Comparison of ENCODE assay signal across 8 mouse cellular contexts in genomic region chr17:56814316-56815056, GRCm38 (mm10). TPM values are rescaled to one million over a fixed set of nuclear protein-coding genes. Genes with fewer than 3 reads are reported as not detected.
A peak's percentile ranks its signal among the peaks of the same experiment; 100 is the strongest.
DNase-seq lines count a peak whose midpoint lies in the region; ATAC-seq and TF ChIP-seq lines count a peak whose summit lies in the region.

No protein-coding gene starts in this region.

- no peak for TF ChIP-seq CTCF in kidney, postnatal 0 days (IDR thresholded peaks at IDR 0.05; ENCODE audit: low read depth)
- TF ChIP-seq CTCF in stomach, postnatal 0 days (IDR thresholded peaks at IDR 0.05; ENCODE audit: low read depth) = no peak

- ATAC-seq in liver, embryonic 12.5 days = no peak
- ATAC-seq in forebrain, embryonic 12.5 days (ENCODE audit: low FRiP score) = peak; percentile 87
- ATAC-seq in heart, embryonic 13.5 days (ENCODE audit: extremely low read depth, insufficient number of reproducible peaks, low FRiP score, low TSS enrichment) = no peak
- ATAC-seq in kidney, postnatal 0 days (replicated peaks; ENCODE audit: low FRiP score, low read depth) = 0 out of 2 replicates have a peak, but pooled peaks have one; percentile 37
- ATAC-seq in limb, embryonic 14.5 days (ENCODE audit: low FRiP score, low read depth) = peak; percentile 75
- peak; percentile 68 for ATAC-seq in monocyte, adult 5-6 weeks (replicated peaks; ENCODE audit: insufficient number of reproducible peaks, low FRiP score, low TSS enrichment, poor library complexity, severe bottlenecking)
- ATAC-seq in stomach, postnatal 0 days (ENCODE audit: low FRiP score, low TSS enrichment) = peak; percentile 73

- H3K27me3 ChIP-seq in liver, embryonic 12.5 days (replicated peaks) = peaks cover 4% of the 10 kb centered on the region; the same call in 1 of the 2 replicates
- H3K27me3 ChIP-seq in forebrain, embryonic 12.5 days = peaks cover 8% of the 10 kb centered on the region; the same call in 1 of the 2 replicates
- no peaks in the 10 kb centered on the region for H3K27me3 ChIP-seq in heart, embryonic 13.5 days (replicated peaks)
- H3K27me3 ChIP-seq in kidney, postnatal 0 days (ENCODE audit: insufficient read depth, low read length) = no peaks in the 10 kb centered on the region
- no peaks in the 10 kb centered on the region for H3K27me3 ChIP-seq in limb, embryonic 14.5 days (ENCODE audit: control insufficient read depth, insufficient read depth, low read length)
- H3K27me3 ChIP-seq in stomach, postnatal 0 days (ENCODE audit: control insufficient read depth, insufficient read depth, low read length) = no peaks in the 10 kb centered on the region

- TF ChIP-seq POLR2A in limb, embryonic 14.5 days (IDR thresholded peaks at IDR 0.05; ENCODE audit: borderline replicate concordance, extremely low read depth, insufficient read depth, insufficient read length) = no peak

- no peaks in the 10 kb centered on the region for H3K9me3 ChIP-seq in liver, embryonic 12.5 days (replicated peaks)
- no peaks in the 10 kb centered on the region for H3K9me3 ChIP-seq in forebrain, embryonic 12.5 days
- no peaks in the 10 kb centered on the region for H3K9me3 ChIP-seq in heart, embryonic 13.5 days
- H3K9me3 ChIP-seq in kidney, postnatal 0 days (replicated peaks; ENCODE audit: low read length) = no peaks in the 10 kb centered on the region
- no peaks in the 10 kb centered on the region for H3K9me3 ChIP-seq in limb, embryonic 14.5 days (ENCODE audit: control insufficient read depth, low read length)
- no peaks in the 10 kb centered on the region for H3K9me3 ChIP-seq in stomach, postnatal 0 days (ENCODE audit: control insufficient read depth, low read length)

- H3K4me2 ChIP-seq in liver, embryonic 12.5 days = no peak overlapping the region
- H3K4me2 ChIP-seq in forebrain, embryonic 12.5 days = peak overlapping the region; percentile 36
- H3K4me2 ChIP-seq in heart, embryonic 13.5 days = peak overlapping the region; percentile 12
- H3K4me2 ChIP-seq in kidney, postnatal 0 days (ENCODE audit: low read length) = no peak overlapping the region
- no peak overlapping the region for H3K4me2 ChIP-seq in limb, embryonic 14.5 days (replicated peaks; ENCODE audit: low read depth, low read length, severe bottlenecking)
- H3K4me2 ChIP-seq in stomach, postnatal 0 days (replicated peaks; ENCODE audit: low read depth) = no peak overlapping the region

- H3K27ac ChIP-seq in liver, embryonic 12.5 days = no peak overlapping the region
- H3K27ac ChIP-seq in forebrain, embryonic 12.5 days = peak overlapping the region; percentile 90
- H3K27ac ChIP-seq in heart, embryonic 13.5 days (replicated peaks) = peak overlapping the region; percentile 37
- no peak overlapping the region for H3K27ac ChIP-seq in kidney, postnatal 0 days
- H3K27ac ChIP-seq in limb, embryonic 14.5 days (replicated peaks; ENCODE audit: low read depth, low read length) = no peak overlapping the region; the same call in 1 of the 2 replicates
- peak overlapping the region; percentile 69; the same call in 1 of the 2 replicates for H3K27ac ChIP-seq in stomach, postnatal 0 days (replicated peaks)

- DNase-seq in liver = peak; percentile 63
- DNase-seq in kidney, postnatal 0 days (ENCODE audit: low spot score) = peak; percentile 82
- peak; percentile 78 for DNase-seq in limb, embryonic 14.5 days (ENCODE audit: low spot score)
- DNase-seq in stomach, postnatal 0 days (ENCODE audit: low spot score) = peak; percentile 87

- H3K4me3 ChIP-seq in liver, embryonic 12.5 days = no peak overlapping the region
- H3K4me3 ChIP-seq in forebrain, embryonic 12.5 days (replicated peaks) = no peak overlapping the region
- no peak overlapping the region for H3K4me3 ChIP-seq in heart, embryonic 13.5 days
- no peak overlapping the region for H3K4me3 ChIP-seq in kidney, postnatal 0 days (replicated peaks; ENCODE audit: low read depth, low read length)
- H3K4me3 ChIP-seq in limb, embryonic 14.5 days (replicated peaks; ENCODE audit: low read length) = no peak overlapping the region
- H3K4me3 ChIP-seq in stomach, postnatal 0 days (ENCODE audit: low read depth, low read length) = no peak overlapping the region

- no peak for TF ChIP-seq EP300 in stomach, postnatal 0 days (optimal IDR thresholded peaks at IDR 0.05)

- H3K36me3 ChIP-seq in liver, embryonic 12.5 days = peaks cover 6% of the 10 kb centered on the region
- no peaks in the 10 kb centered on the region for H3K36me3 ChIP-seq in forebrain, embryonic 12.5 days (replicated peaks)
- H3K36me3 ChIP-seq in heart, embryonic 13.5 days = no peaks in the 10 kb centered on the region
- no peaks in the 10 kb centered on the region for H3K36me3 ChIP-seq in kidney, postnatal 0 days (ENCODE audit: insufficient read depth, low read length)
- H3K36me3 ChIP-seq in limb, embryonic 14.5 days (ENCODE audit: control insufficient read depth, insufficient read depth, low read length) = no peaks in the 10 kb centered on the region
- H3K36me3 ChIP-seq in stomach, postnatal 0 days (ENCODE audit: control insufficient read depth, insufficient read depth, low read length) = no peaks in the 10 kb centered on the region

- H3K4me1 ChIP-seq in liver, embryonic 12.5 days = peaks cover 64% of the 10 kb centered on the region
- peaks cover 66% of the 10 kb centered on the region for H3K4me1 ChIP-seq in forebrain, embryonic 12.5 days
- peaks cover 50% of the 10 kb centered on the region for H3K4me1 ChIP-seq in heart, embryonic 13.5 days
- H3K4me1 ChIP-seq in kidney, postnatal 0 days (replicated peaks; ENCODE audit: insufficient read depth, low read length) = no peaks in the 10 kb centered on the region
- peaks cover 9% of the 10 kb centered on the region for H3K4me1 ChIP-seq in limb, embryonic 14.5 days (ENCODE audit: control insufficient read depth, insufficient read depth, low read length)
- H3K4me1 ChIP-seq in stomach, postnatal 0 days (replicated peaks; ENCODE audit: control insufficient read depth, insufficient read depth) = peaks cover 7% of the 10 kb centered on the region; the same call in 1 of the 2 replicates

- H3K9ac ChIP-seq in liver, embryonic 12.5 days = no peak overlapping the region
- H3K9ac ChIP-seq in forebrain, embryonic 12.5 days = no peak overlapping the region
- H3K9ac ChIP-seq in heart, embryonic 13.5 days = 0 out of 2 replicates have a peak overlapping the region, but pooled peaks have one; percentile 16
- H3K9ac ChIP-seq in kidney, postnatal 0 days (ENCODE audit: low read depth, low read length) = no peak overlapping the region
- H3K9ac ChIP-seq in limb, embryonic 14.5 days (ENCODE audit: low read depth, low read length, severe bottlenecking) = no peak overlapping the region
- H3K9ac ChIP-seq in stomach, postnatal 0 days (ENCODE audit: low read length) = 0 out of 2 replicates have a peak overlapping the region, but pooled peaks have one; percentile 13

- WGBS in liver, embryonic 12.5 days (ENCODE audit: insufficient replicate concordance) = 29% methylated on average over 24 of the region's 24 CpGs
- WGBS in forebrain, embryonic 12.5 days = 7% methylated on average over 24 of the region's 24 CpGs
- 16% methylated on average over 24 of the region's 24 CpGs for WGBS in heart, embryonic 13.5 days
- 19% methylated on average over 24 of the region's 24 CpGs for WGBS in kidney, postnatal 0 days
- 18% methylated on average over 24 of the region's 24 CpGs for WGBS in limb, embryonic 14.5 days
- WGBS in stomach, postnatal 0 days = 12% methylated on average over 24 of the region's 24 CpGs

RNA-seq across cellular contexts. Expression of gene Rfx2, which starts 16.3 kb away (rescaled TPM):
- 12.6 and 13.6 TPM in 2 replicates for polyA plus RNA-seq in liver, embryonic 12.5 days (2016; fragmentation: Nextera tagmentation; extraction: Ambion mirVana)
- 7.2 and 7.8 TPM in 2 replicates for polyA plus RNA-seq in forebrain, embryonic 12.5 days (2016; fragmentation: Nextera tagmentation; extraction: Ambion mirVana)
- 4.7 and 4.9 TPM in 2 replicates for polyA plus RNA-seq in heart, embryonic 13.5 days (2015; fragmentation: Nextera tagmentation; extraction: Ambion mirVana)
- polyA plus RNA-seq in kidney, postnatal 0 days (2015; fragmentation: Nextera tagmentation; extraction: Ambion mirVana) = 1.6 and 2.1 TPM in 2 replicates
- polyA plus RNA-seq in limb, embryonic 14.5 days (2012; rRNA removed) = 8.2 and 12.1 TPM in 2 replicates
- 4.2 and 4.5 TPM in 2 replicates for polyA plus RNA-seq in limb, embryonic 14.5 days (2014; fragmentation: Nextera tagmentation; extraction: Ambion mirVana)
- total RNA-seq in monocyte, adult 5-6 weeks (2017) = 4.7 to 8.2 TPM (median 6.6 TPM) in 3 replicates
- polyA plus RNA-seq in stomach, postnatal 0 days (2015; fragmentation: Nextera tagmentation; extraction: Ambion mirVana) = 3.2 and 3.3 TPM in 2 replicates

RNA-seq across cellular contexts. Expression of gene Prr22, which starts 44.4 kb away (rescaled TPM):
- polyA plus RNA-seq in liver, embryonic 12.5 days (2016; fragmentation: Nextera tagmentation; extraction: Ambion mirVana) = 1.1 and 1.2 TPM in 2 replicates
- 1.2 and 1.3 TPM in 2 replicates for polyA plus RNA-seq in forebrain, embryonic 12.5 days (2016; fragmentation: Nextera tagmentation; extraction: Ambion mirVana)
- polyA plus RNA-seq in heart, embryonic 13.5 days (2015; fragmentation: Nextera tagmentation; extraction: Ambion mirVana) = 0.78 and 1.0 TPM in 2 replicates
- polyA plus RNA-seq in kidney, postnatal 0 days (2015; fragmentation: Nextera tagmentation; extraction: Ambion mirVana) = 0.59 and 0.71 TPM in 2 replicates
- 4.5 and 5.0 TPM in 2 replicates for polyA plus RNA-seq in limb, embryonic 14.5 days (2012; rRNA removed)
- polyA plus RNA-seq in limb, embryonic 14.5 days (2014; fragmentation: Nextera tagmentation; extraction: Ambion mirVana) = 0.58 and 0.97 TPM in 2 replicates
- total RNA-seq in monocyte, adult 5-6 weeks (2017) = 0.29 to 0.49 TPM in 2 of 3 replicates, not detected in the other
- polyA plus RNA-seq in stomach, postnatal 0 days (2015; fragmentation: Nextera tagmentation; extraction: Ambion mirVana) = 0.38 and 0.65 TPM in 2 replicates

RNA-seq across cellular contexts. Expression of gene Dus3l, which starts 49.9 kb away (rescaled TPM):
- 24.1 and 24.6 TPM in 2 replicates for polyA plus RNA-seq in liver, embryonic 12.5 days (2016; fragmentation: Nextera tagmentation; extraction: Ambion mirVana)
- 46.6 and 49.4 TPM in 2 replicates for polyA plus RNA-seq in forebrain, embryonic 12.5 days (2016; fragmentation: Nextera tagmentation; extraction: Ambion mirVana)
- polyA plus RNA-seq in heart, embryonic 13.5 days (2015; fragmentation: Nextera tagmentation; extraction: Ambion mirVana) = 31.9 and 33.2 TPM in 2 replicates
- 37.3 and 38.8 TPM in 2 replicates for polyA plus RNA-seq in kidney, postnatal 0 days (2015; fragmentation: Nextera tagmentation; extraction: Ambion mirVana)
- 107 and 144 TPM in 2 replicates for polyA plus RNA-seq in limb, embryonic 14.5 days (2012; rRNA removed)
- polyA plus RNA-seq in limb, embryonic 14.5 days (2014; fragmentation: Nextera tagmentation; extraction: Ambion mirVana) = 43.6 and 44.4 TPM in 2 replicates
- 15.0 to 22.2 TPM (median 19.2 TPM) in 3 replicates for total RNA-seq in monocyte, adult 5-6 weeks (2017)
- 22.9 and 24.4 TPM in 2 replicates for polyA plus RNA-seq in stomach, postnatal 0 days (2015; fragmentation: Nextera tagmentation; extraction: Ambion mirVana)

RNA-seq across cellular contexts. Expression of gene Nrtn, which starts 57.2 kb away (rescaled TPM):
- 3.2 and 4.1 TPM in 2 replicates for polyA plus RNA-seq in liver, embryonic 12.5 days (2016; fragmentation: Nextera tagmentation; extraction: Ambion mirVana)
- polyA plus RNA-seq in forebrain, embryonic 12.5 days (2016; fragmentation: Nextera tagmentation; extraction: Ambion mirVana) = 3.2 and 5.9 TPM in 2 replicates
- polyA plus RNA-seq in heart, embryonic 13.5 days (2015; fragmentation: Nextera tagmentation; extraction: Ambion mirVana) = 7.9 and 8.6 TPM in 2 replicates
- 8.7 and 11.8 TPM in 2 replicates for polyA plus RNA-seq in kidney, postnatal 0 days (2015; fragmentation: Nextera tagmentation; extraction: Ambion mirVana)
- polyA plus RNA-seq in limb, embryonic 14.5 days (2012; rRNA removed) = 24.1 and 36.7 TPM in 2 replicates
- polyA plus RNA-seq in limb, embryonic 14.5 days (2014; fragmentation: Nextera tagmentation; extraction: Ambion mirVana) = 31.9 and 36.5 TPM in 2 replicates
- not detected in 3 replicates for total RNA-seq in monocyte, adult 5-6 weeks (2017)
- 32.4 and 37.9 TPM in 2 replicates for polyA plus RNA-seq in stomach, postnatal 0 days (2015; fragmentation: Nextera tagmentation; extraction: Ambion mirVana)

RNA-seq across cellular contexts. Expression of gene Acsbg2, which starts 59.8 kb away (rescaled TPM):
- polyA plus RNA-seq in liver, embryonic 12.5 days (2016; fragmentation: Nextera tagmentation; extraction: Ambion mirVana) = not detected in 2 replicates
- polyA plus RNA-seq in forebrain, embryonic 12.5 days (2016; fragmentation: Nextera tagmentation; extraction: Ambion mirVana) = not detected in 2 replicates
- polyA plus RNA-seq in heart, embryonic 13.5 days (2015; fragmentation: Nextera tagmentation; extraction: Ambion mirVana) = not detected in 2 replicates
- not detected in 2 replicates for polyA plus RNA-seq in kidney, postnatal 0 days (2015; fragmentation: Nextera tagmentation; extraction: Ambion mirVana)
- 0.03 TPM in 1 of 2 replicates, not detected in the other for polyA plus RNA-seq in limb, embryonic 14.5 days (2012; rRNA removed)
- polyA plus RNA-seq in limb, embryonic 14.5 days (2014; fragmentation: Nextera tagmentation; extraction: Ambion mirVana) = not detected in 2 replicates
- total RNA-seq in monocyte, adult 5-6 weeks (2017) = not detected in 3 replicates
- 0.04 TPM in 1 of 2 replicates, not detected in the other for polyA plus RNA-seq in stomach, postnatal 0 days (2015; fragmentation: Nextera tagmentation; extraction: Ambion mirVana)

Comparison
In these comparisons a context has a peak if more than half of its experiments do, and no peak if none do; other contexts are left out.
1. ATAC-seq: peak in forebrain, embryonic 12.5 days (single experiment), kidney, postnatal 0 days (single experiment), limb, embryonic 14.5 days (single experiment), monocyte, adult 5-6 weeks (single experiment) and stomach, postnatal 0 days (single experiment); none in liver, embryonic 12.5 days (single experiment) and heart, embryonic 13.5 days (single experiment).
2. H3K27ac ChIP-seq: peak in forebrain, embryonic 12.5 days (single experiment), heart, embryonic 13.5 days (single experiment) and stomach, postnatal 0 days (single experiment); none in liver, embryonic 12.5 days (single experiment), kidney, postnatal 0 days (single experiment) and limb, embryonic 14.5 days (single experiment).
3. H3K4me2 ChIP-seq: peak in forebrain, embryonic 12.5 days (single experiment) and heart, embryonic 13.5 days (single experiment); none in liver, embryonic 12.5 days (single experiment), kidney, postnatal 0 days (single experiment), limb, embryonic 14.5 days (single experiment) and stomach, postnatal 0 days (single experiment).
4. H3K9ac ChIP-seq: peak in heart, embryonic 13.5 days (single experiment) and stomach, postnatal 0 days (single experiment); none in liver, embryonic 12.5 days (single experiment), forebrain, embryonic 12.5 days (single experiment), kidney, postnatal 0 days (single experiment) and limb, embryonic 14.5 days (single experiment).
5. Peak in every context shown above with its lines, with median percentiles within 50 percentile points of each other: DNase-seq.